Mouse (Mus musculus) bone marrow macrophage, adult 2 months (primary cell): ENCODE measurements around the gene Mblac2.

Experiments
- CTCF ChIP-seq: IDR thresholded peaks from 2 replicates; pipeline ENCODE4 v1.5.1; 2012; ENCODE audit warnings: low read depth, mild to moderate bottlenecking, low read length, moderate library complexity
- POLR2A ChIP-seq: IDR thresholded peaks from 2 replicates; pipeline ENCODE4 v1.6.1; 2012; ENCODE audit warnings: mild to moderate bottlenecking, low read depth, low read length, borderline replicate concordance

- TF ChIP-seq CTCF, result no peak
- no peak for TF ChIP-seq POLR2A
These were observed 43.7 kb downstream of the Mblac2 start for GRCm38 (mm10) chr13:81754878-81755277.
